Mouse (Mus musculus): ENCODE measurements at regions not wholly inside any gene's neighbourhood (a gene's known extent, or its start where the extent isn't known, plus 50 kb on each side); places are given as distances from the start of the nearest gene placed in this dataset.

GRCm38 (mm10) chr2:105485286-105485685 is 86.2 kb upstream of the Rcn1 start:
- Histone ChIP-seq H3K27ac (ENCODE audit: low read depth, low read length) (no peak overlapping the region), H3K36me3 (ENCODE audit: control insufficient read depth, insufficient read depth, low read length) (no peaks in the 10 kb centered on the region), H3K27me3 (ENCODE audit: control insufficient read depth, insufficient read depth, low read length) (no peaks in the 10 kb centered on the region), H3K9ac (ENCODE audit: low read length) (no peak overlapping the region), H3K4me3 (ENCODE audit: low read depth, low read length) (no peak overlapping the region), H3K4me2 (ENCODE audit: low read depth) (no peak overlapping the region), H3K4me1 (ENCODE audit: control insufficient read depth, insufficient read depth, low read length) (no peaks in the 10 kb centered on the region), H3K9me3 (ENCODE audit: control insufficient read depth, low read length) (no peaks in the 10 kb centered on the region)
- DNase-seq (ENCODE audit: low spot score), result no peak
- no peak for ATAC-seq (ENCODE audit: insufficient read depth, low FRiP score, low TSS enrichment)
- 89% methylated on average over 8 of the region's 8 CpGs for WGBS

- DNase-seq (ENCODE audit: low spot score) (no peak), ATAC-seq (ENCODE audit: insufficient read depth, low FRiP score, low TSS enrichment) (no peak)
- H3K4me1 ChIP-seq (ENCODE audit: control insufficient read depth, insufficient read depth, low read length), result no peaks in the 10 kb centered on the region
- WGBS, result 88% methylated on average over 13 of the region's 13 CpGs
- no peak overlapping the region for H3K27ac ChIP-seq (ENCODE audit: low read depth, low read length)
- no peaks in the 10 kb centered on the region for H3K9me3 ChIP-seq (ENCODE audit: control insufficient read depth, low read length)
- H3K4me3 ChIP-seq (ENCODE audit: low read depth, low read length), result no peak overlapping the region
- H3K36me3 ChIP-seq (ENCODE audit: control insufficient read depth, insufficient read depth, low read length), result no peaks in the 10 kb centered on the region
- no peaks in the 10 kb centered on the region for H3K27me3 ChIP-seq (ENCODE audit: control insufficient read depth, insufficient read depth, low read length)
- no peak overlapping the region for H3K9ac ChIP-seq (ENCODE audit: low read length)
- H3K4me2 ChIP-seq (ENCODE audit: low read depth), result no peak overlapping the region
Measured at GRCm38 (mm10) chr2:105495796-105496195, 96.7 kb upstream of the Rcn1 start.

- Histone ChIP-seq H3K4me2 (ENCODE audit: low read depth) (no peak overlapping the region), H3K9me3 (ENCODE audit: control insufficient read depth, low read length) (no peaks in the 10 kb centered on the region), H3K27me3 (ENCODE audit: control insufficient read depth, insufficient read depth, low read length) (no peaks in the 10 kb centered on the region), H3K4me1 (ENCODE audit: control insufficient read depth, insufficient read depth, low read length) (no peaks in the 10 kb centered on the region), H3K27ac (ENCODE audit: low read depth, low read length) (no peak overlapping the region), H3K4me3 (ENCODE audit: low read depth, low read length) (no peak overlapping the region), H3K9ac (ENCODE audit: low read length) (no peak overlapping the region), H3K36me3 (ENCODE audit: control insufficient read depth, insufficient read depth, low read length) (no peaks in the 10 kb centered on the region)
- DNase-seq (ENCODE audit: low spot score), result no peak
- ATAC-seq (ENCODE audit: insufficient read depth, low FRiP score, low TSS enrichment), result no peak
- WGBS, result 65% methylated on average over 2 of the region's 2 CpGs
Measured at GRCm38 (mm10) chr2:105504197-105504596, 105.1 kb upstream of the Rcn1 start.

- Histone ChIP-seq H3K4me3 (ENCODE audit: low read depth, low read length) (no peak overlapping the region), H3K9ac (ENCODE audit: low read length) (no peak overlapping the region), H3K4me1 (ENCODE audit: control insufficient read depth, insufficient read depth, low read length) (no peaks in the 10 kb centered on the region), H3K27me3 (ENCODE audit: control insufficient read depth, insufficient read depth, low read length) (no peaks in the 10 kb centered on the region), H3K36me3 (ENCODE audit: control insufficient read depth, insufficient read depth, low read length) (no peaks in the 10 kb centered on the region), H3K9me3 (ENCODE audit: control insufficient read depth, low read length) (no peaks in the 10 kb centered on the region), H3K4me2 (ENCODE audit: low read depth) (no peak overlapping the region), H3K27ac (ENCODE audit: low read depth, low read length) (no peak overlapping the region)
- DNase-seq (ENCODE audit: low spot score), result no peak
- WGBS, result 89% methylated on average over 4 of the region's 4 CpGs
- no peak for ATAC-seq (ENCODE audit: insufficient read depth, low FRiP score, low TSS enrichment)
Measured at GRCm38 (mm10) chr2:105505554-105505953, 106.4 kb upstream of the Rcn1 start.

- DNase-seq (ENCODE audit: low spot score) (no peak), ATAC-seq (ENCODE audit: insufficient read depth, low FRiP score, low TSS enrichment) (no peak)
- WGBS, result 59% methylated on average over 4 of the region's 4 CpGs
Measured at GRCm38 (mm10) chr2:105507160-105507559, 108.0 kb upstream of the Rcn1 start.

GRCm38 (mm10) chr2:105510816-105511215 is 111.7 kb upstream of the Rcn1 start:
- no peak overlapping the region for H3K4me3 ChIP-seq (ENCODE audit: low read depth, low read length)
- no peak overlapping the region for H3K9ac ChIP-seq (ENCODE audit: low read length)
- WGBS, result 89% methylated on average over 4 of the region's 4 CpGs
- no peaks in the 10 kb centered on the region for H3K9me3 ChIP-seq (ENCODE audit: control insufficient read depth, low read length)
- no peaks in the 10 kb centered on the region for H3K36me3 ChIP-seq (ENCODE audit: control insufficient read depth, insufficient read depth, low read length)
- DNase-seq (ENCODE audit: low spot score), result no peak
- no peak overlapping the region for H3K4me2 ChIP-seq (ENCODE audit: low read depth)
- no peak for ATAC-seq (ENCODE audit: insufficient read depth, low FRiP score, low TSS enrichment)
- H3K27ac ChIP-seq (ENCODE audit: low read depth, low read length), result no peak overlapping the region
- no peaks in the 10 kb centered on the region for H3K4me1 ChIP-seq (ENCODE audit: control insufficient read depth, insufficient read depth, low read length)
- H3K27me3 ChIP-seq (ENCODE audit: control insufficient read depth, insufficient read depth, low read length), result no peaks in the 10 kb centered on the region

More at GRCm38 (mm10) chr2:105507160-105507559, 108.0 kb upstream of the Rcn1 start:
- H3K4me3 ChIP-seq (ENCODE audit: low read depth, low read length), result no peak overlapping the region
- H3K27ac ChIP-seq (ENCODE audit: low read depth, low read length), result no peak overlapping the region
- no peaks in the 10 kb centered on the region for H3K36me3 ChIP-seq (ENCODE audit: control insufficient read depth, insufficient read depth, low read length)
- H3K9ac ChIP-seq (ENCODE audit: low read length), result no peak overlapping the region
- no peak overlapping the region for H3K4me2 ChIP-seq (ENCODE audit: low read depth)
- H3K4me1 ChIP-seq (ENCODE audit: control insufficient read depth, insufficient read depth, low read length), result no peaks in the 10 kb centered on the region
- H3K27me3 ChIP-seq (ENCODE audit: control insufficient read depth, insufficient read depth, low read length), result no peaks in the 10 kb centered on the region
- no peaks in the 10 kb centered on the region for H3K9me3 ChIP-seq (ENCODE audit: control insufficient read depth, low read length)

GRCm38 (mm10) chr2:105511690-105512089 is 112.6 kb upstream of the Rcn1 start:
- no peak for DNase-seq (ENCODE audit: low spot score)

GRCm38 (mm10) chr2:105514226-105514625 is 115.1 kb upstream of the Rcn1 start:
- Histone ChIP-seq H3K9me3 (ENCODE audit: control insufficient read depth, low read length) (no peaks in the 10 kb centered on the region), H3K27me3 (ENCODE audit: control insufficient read depth, insufficient read depth, low read length) (no peaks in the 10 kb centered on the region), H3K4me2 (ENCODE audit: low read depth) (no peak overlapping the region), H3K4me1 (ENCODE audit: control insufficient read depth, insufficient read depth, low read length) (no peaks in the 10 kb centered on the region; the same call in 1 of the 2 replicates), H3K4me3 (ENCODE audit: low read depth, low read length) (no peak overlapping the region), H3K27ac (ENCODE audit: low read depth, low read length) (no peak overlapping the region), H3K9ac (ENCODE audit: low read length) (no peak overlapping the region), H3K36me3 (ENCODE audit: control insufficient read depth, insufficient read depth, low read length) (no peaks in the 10 kb centered on the region)
- no peak for ATAC-seq (ENCODE audit: insufficient read depth, low FRiP score, low TSS enrichment)
- DNase-seq (ENCODE audit: low spot score), result no peak
- 85% methylated on average over 1 of the region's 1 CpGs for WGBS

More at GRCm38 (mm10) chr2:105511690-105512089, 112.6 kb upstream of the Rcn1 start:
- Histone ChIP-seq H3K27ac (ENCODE audit: low read depth, low read length) (no peak overlapping the region), H3K9ac (ENCODE audit: low read length) (no peak overlapping the region), H3K9me3 (ENCODE audit: control insufficient read depth, low read length) (no peaks in the 10 kb centered on the region), H3K4me3 (ENCODE audit: low read depth, low read length) (no peak overlapping the region), H3K36me3 (ENCODE audit: control insufficient read depth, insufficient read depth, low read length) (no peaks in the 10 kb centered on the region), H3K4me2 (ENCODE audit: low read depth) (no peak overlapping the region), H3K4me1 (ENCODE audit: control insufficient read depth, insufficient read depth, low read length) (no peaks in the 10 kb centered on the region), H3K27me3 (ENCODE audit: control insufficient read depth, insufficient read depth, low read length) (no peaks in the 10 kb centered on the region)
- 71% methylated on average over 4 of the region's 4 CpGs for WGBS
- ATAC-seq (ENCODE audit: insufficient read depth, low FRiP score, low TSS enrichment), result no peak

GRCm38 (mm10) chr2:105514881-105515280 is 115.8 kb upstream of the Rcn1 start:
- H3K27me3 ChIP-seq (ENCODE audit: control insufficient read depth, insufficient read depth, low read length), result no peaks in the 10 kb centered on the region
- DNase-seq (ENCODE audit: low spot score), result no peak
- H3K9me3 ChIP-seq (ENCODE audit: control insufficient read depth, low read length), result no peaks in the 10 kb centered on the region
- H3K27ac ChIP-seq (ENCODE audit: low read depth, low read length), result no peak overlapping the region
- no peak overlapping the region for H3K4me2 ChIP-seq (ENCODE audit: low read depth)
- H3K9ac ChIP-seq (ENCODE audit: low read length), result no peak overlapping the region
- no peak for ATAC-seq (ENCODE audit: insufficient read depth, low FRiP score, low TSS enrichment)
- 76% methylated on average over 3 of the region's 3 CpGs for WGBS
- H3K36me3 ChIP-seq (ENCODE audit: control insufficient read depth, insufficient read depth, low read length), result no peaks in the 10 kb centered on the region
- H3K4me3 ChIP-seq (ENCODE audit: low read depth, low read length), result no peak overlapping the region
- H3K4me1 ChIP-seq (ENCODE audit: control insufficient read depth, insufficient read depth, low read length), result no peaks in the 10 kb centered on the region; the same call in 1 of the 2 replicates

Measured in neural tube, embryonic 11.5 days (tissue).